Mouse (Mus musculus): ENCODE results near the gene Dtx3. TPM values are rescaled to one million over a fixed set of nuclear protein-coding genes. Genes with fewer than 3 reads are reported as not detected.
"Not testable (repeated sequence)": the region's sequence is repeated elsewhere in the genome, so short reads cannot be mapped to it uniquely, and the experiment has no call there.

Gene Dtx3
- total and polyA plus RNA-seq, 2 experiments from 2014 or later: 217 to 258 TPM

DNA sequence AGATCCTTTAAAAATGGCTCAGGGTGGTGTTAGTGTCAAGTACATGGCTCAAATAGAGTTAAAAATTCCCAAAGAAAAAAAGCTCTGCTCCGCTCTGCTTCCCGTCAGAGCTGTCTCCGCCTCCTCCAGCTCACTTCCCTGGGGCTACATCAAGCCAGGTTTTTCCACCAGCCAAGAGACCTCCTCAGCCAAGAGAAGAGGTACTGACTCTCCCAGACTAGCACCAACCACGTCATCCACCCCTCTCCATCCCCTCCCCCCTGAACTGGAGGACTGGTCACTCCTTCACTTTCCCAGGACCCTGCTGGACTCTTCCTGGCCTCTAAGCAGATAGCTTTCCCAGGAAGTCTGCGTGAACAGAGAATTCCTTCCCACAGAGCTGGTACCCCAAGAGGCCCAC is 864 bp upstream of the Dtx3 start:
- peaks cover 36% of the 10 kb centered on the region for H3K36me3 ChIP-seq (ENCODE audit: insufficient read depth, low read length)
- peak overlapping the region; percentile 73 for H3K4me2 ChIP-seq (ENCODE audit: low read depth, low read length, poor library complexity, severe bottlenecking)
- WGBS: 5% methylated on average over 5 of the region's 5 CpGs
- no peak for TF ChIP-seq CTCF (IDR thresholded peaks at IDR 0.05)
- H3K27me3 ChIP-seq (ENCODE audit: insufficient read depth, low read length): no peaks in the 10 kb centered on the region
- peak overlapping the region; percentile 92 for H3K27ac ChIP-seq (ENCODE audit: low read depth, low read length)
- H3K4me3 ChIP-seq (ENCODE audit: low read depth, low read length): peak overlapping the region; percentile 91
- peak overlapping the region; percentile 100; the same call in 1 of the 2 replicates for H3K9ac ChIP-seq (replicated peaks; ENCODE audit: low read length, poor library complexity, severe bottlenecking)
- DNase-seq (ENCODE audit: low spot score) (peak; percentile 65), ATAC-seq (ENCODE audit: low FRiP score) (peak; percentile 59)
- no peaks in the 10 kb centered on the region for H3K9me3 ChIP-seq (ENCODE audit: low read length)
- H3K4me1 ChIP-seq (ENCODE audit: insufficient read depth, low read length): peaks cover 6% of the 10 kb centered on the region; the same call in 1 of the 2 replicates

DNA sequence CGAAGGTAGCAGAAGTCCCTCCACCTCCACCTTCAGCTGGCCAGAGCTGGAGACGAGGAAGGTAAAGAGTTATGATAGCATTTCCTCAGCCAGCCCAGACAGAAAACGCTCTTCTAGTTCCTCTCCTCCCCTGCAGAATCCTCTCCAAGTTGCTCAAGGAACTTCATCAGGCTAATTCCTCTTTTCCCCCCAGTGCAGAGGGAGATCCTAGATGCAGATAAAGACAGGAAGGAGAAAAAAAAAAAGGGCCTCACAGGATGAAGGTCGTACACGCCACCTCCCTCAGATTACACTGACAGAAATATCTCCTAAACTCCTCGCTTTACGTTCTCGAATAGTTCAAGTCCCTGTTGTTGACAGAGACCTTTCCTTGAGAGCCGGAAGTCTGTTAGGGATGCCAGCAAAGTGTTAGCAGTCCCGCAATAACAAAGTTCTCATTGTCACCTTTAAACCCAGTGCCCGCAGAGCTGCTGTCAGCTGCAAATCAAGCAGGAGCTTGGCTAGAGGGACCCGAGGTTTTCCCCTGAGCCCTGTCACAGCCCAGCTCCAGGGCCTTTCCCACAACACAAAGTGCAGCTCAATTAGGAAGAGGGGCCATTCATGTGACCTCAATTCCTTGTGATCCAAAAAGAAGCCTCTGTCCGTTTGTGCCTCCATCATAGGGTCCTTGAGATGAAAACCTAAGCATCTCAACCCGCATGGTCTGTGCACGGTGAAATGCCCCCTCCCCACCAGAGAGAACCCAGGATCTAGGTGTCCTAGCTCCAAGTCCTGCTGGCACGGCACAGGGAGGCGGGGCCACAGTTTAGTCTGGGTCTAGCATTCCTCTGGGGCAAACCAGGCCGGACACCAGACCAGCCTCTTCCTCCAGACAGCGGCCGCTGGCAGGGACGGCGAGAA is 850 bp downstream of the Dtx3 start:
- Histone ChIP-seq H3K9me3 (ENCODE audit: low read length) (no peaks in the 10 kb centered on the region), H3K36me3 (ENCODE audit: insufficient read depth, low read length) (peaks cover 42% of the 10 kb centered on the region), H3K4me3 (ENCODE audit: low read depth, low read length) (peak overlapping the region; percentile 91), H3K4me2 (ENCODE audit: low read depth, low read length, poor library complexity, severe bottlenecking) (peak overlapping the region; percentile 73), H3K4me1 (ENCODE audit: insufficient read depth, low read length) (peaks cover 6% of the 10 kb centered on the region; the same call in 1 of the 2 replicates), H3K9ac (replicated peaks; ENCODE audit: low read length, poor library complexity, severe bottlenecking) (peak overlapping the region; percentile 100), H3K27me3 (ENCODE audit: insufficient read depth, low read length) (no peaks in the 10 kb centered on the region), H3K27ac (ENCODE audit: low read depth, low read length) (peak overlapping the region; percentile 92)
- DNase-seq (ENCODE audit: low spot score) (no peak), ATAC-seq (ENCODE audit: low FRiP score) (peak; percentile 29)
- 21% methylated on average over 22 of the region's 22 CpGs for WGBS
- no peak for TF ChIP-seq CTCF (IDR thresholded peaks at IDR 0.05)

DNA sequence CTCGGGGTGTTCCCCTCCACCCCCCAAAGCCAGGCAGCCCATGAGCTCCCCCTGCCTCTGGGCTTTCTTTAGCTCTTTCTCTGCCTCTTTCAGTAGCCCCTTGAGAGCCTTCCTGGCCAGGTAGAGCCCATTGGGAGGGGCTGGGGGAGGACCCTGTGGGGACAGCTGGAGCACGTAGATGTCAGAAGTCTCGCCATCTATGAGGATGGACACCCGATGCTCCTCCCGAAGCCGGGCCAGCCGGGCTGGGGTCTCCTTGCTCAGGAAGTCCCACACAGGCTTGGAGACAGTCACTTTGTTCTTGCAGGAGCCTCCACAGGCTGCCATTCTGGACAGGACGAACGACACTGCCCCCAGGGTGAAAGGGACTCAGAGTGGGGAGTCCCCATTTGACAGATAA is 2.5 kb downstream of the Dtx3 start:
- DNase-seq (ENCODE audit: low spot score) (no peak), ATAC-seq (ENCODE audit: low FRiP score) (no peak)
- no peak overlapping the region for H3K4me3 ChIP-seq (ENCODE audit: low read depth, low read length)
- no peaks in the 10 kb centered on the region for H3K27me3 ChIP-seq (ENCODE audit: insufficient read depth, low read length)
- 84% methylated on average over 8 of the region's 9 CpGs for WGBS
- no peaks in the 10 kb centered on the region for H3K9me3 ChIP-seq (ENCODE audit: low read length)
- no peak overlapping the region for H3K4me2 ChIP-seq (ENCODE audit: low read depth, low read length, poor library complexity, severe bottlenecking)
- peaks cover 29% of the 10 kb centered on the region for H3K36me3 ChIP-seq (ENCODE audit: insufficient read depth, low read length)
- no peak for TF ChIP-seq CTCF (IDR thresholded peaks at IDR 0.05)
- H3K27ac ChIP-seq (ENCODE audit: low read depth, low read length): no peak overlapping the region
- H3K4me1 ChIP-seq (ENCODE audit: insufficient read depth, low read length): peaks cover 8% of the 10 kb centered on the region
- no peak overlapping the region for H3K9ac ChIP-seq (replicated peaks; ENCODE audit: low read length, poor library complexity, severe bottlenecking)

DNA sequence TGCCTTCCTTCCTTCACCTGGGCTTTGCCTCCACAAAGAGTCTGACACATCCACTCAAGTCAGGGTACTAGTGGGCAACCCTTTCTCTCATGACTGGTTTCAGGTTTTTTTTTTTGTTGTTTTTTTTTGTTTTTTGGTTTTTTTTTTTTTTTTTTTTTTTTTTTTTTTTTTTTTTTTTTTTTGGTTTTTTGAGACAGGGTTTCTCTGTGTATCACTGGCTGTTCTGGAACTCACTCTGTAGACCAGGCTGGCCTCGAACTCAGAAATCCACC is 3.5 kb downstream of the Dtx3 start:
- not testable (repeated sequence) for H3K27ac ChIP-seq (ENCODE audit: low read depth, low read length); H3K4me1 ChIP-seq (ENCODE audit: insufficient read depth, low read length); H3K9ac ChIP-seq (replicated peaks; ENCODE audit: low read length, poor library complexity, severe bottlenecking); H3K4me3 ChIP-seq (ENCODE audit: low read depth, low read length); H3K27me3 ChIP-seq (ENCODE audit: insufficient read depth, low read length); ATAC-seq (ENCODE audit: low FRiP score); DNase-seq (ENCODE audit: low spot score); H3K4me2 ChIP-seq (ENCODE audit: low read depth, low read length, poor library complexity, severe bottlenecking); H3K9me3 ChIP-seq (ENCODE audit: low read length)
- WGBS: 83% methylated on average over 1 of the region's 1 CpGs
- H3K36me3 ChIP-seq (ENCODE audit: insufficient read depth, low read length): peaks cover 23% of the 10 kb centered on the region

DNA sequence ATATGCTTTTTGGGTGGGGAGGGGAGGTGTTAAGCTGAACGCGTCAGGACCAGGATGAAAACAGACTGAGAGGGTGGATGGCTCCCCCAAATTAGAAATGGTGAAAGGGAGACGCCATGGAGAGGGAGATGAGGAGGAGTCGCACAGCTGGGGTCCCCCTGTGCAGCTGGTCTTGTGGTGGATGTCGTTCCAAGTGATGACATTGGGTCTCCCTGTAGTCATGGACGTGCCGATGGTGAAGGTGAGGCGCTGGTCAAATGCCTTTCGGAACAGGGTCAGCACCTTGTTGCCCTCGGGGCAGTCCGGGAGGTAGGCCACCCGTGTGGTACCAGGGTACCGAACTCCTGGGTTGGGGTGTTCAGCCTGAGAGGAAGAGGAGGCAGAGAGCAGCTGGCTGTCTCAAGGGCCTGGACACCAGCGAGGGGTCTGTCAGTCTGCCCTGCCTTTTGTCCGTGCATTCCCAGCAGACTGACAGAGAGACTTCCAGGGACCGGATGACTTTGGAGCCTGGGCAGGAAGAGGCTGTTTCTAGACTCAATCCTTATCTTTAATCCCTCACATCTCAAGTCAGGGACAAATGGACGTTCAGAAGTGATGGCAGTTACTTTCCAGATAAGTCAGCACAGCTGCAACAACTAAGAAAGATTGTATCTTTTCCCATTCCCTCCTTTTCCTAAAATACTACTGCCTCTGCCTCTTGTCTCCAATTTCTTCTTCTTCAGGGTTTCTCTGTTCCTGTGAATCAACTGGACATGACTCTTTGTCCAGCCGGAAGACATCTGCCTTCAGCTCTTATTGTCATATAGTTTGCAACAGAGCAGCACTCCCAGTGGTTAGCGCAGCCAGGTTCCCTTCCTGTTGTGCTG is 4.1 kb downstream of the Dtx3 start:
- no peak overlapping the region for H3K4me3 ChIP-seq (ENCODE audit: low read depth, low read length)
- H3K4me2 ChIP-seq (ENCODE audit: low read depth, low read length, poor library complexity, severe bottlenecking): no peak overlapping the region
- H3K36me3 ChIP-seq (ENCODE audit: insufficient read depth, low read length): peaks cover 23% of the 10 kb centered on the region
- DNase-seq (ENCODE audit: low spot score) (no peak), ATAC-seq (ENCODE audit: low FRiP score) (no peak)
- WGBS: 72% methylated on average over 19 of the region's 19 CpGs
- H3K9me3 ChIP-seq (ENCODE audit: low read length): no peaks in the 10 kb centered on the region
- H3K27ac ChIP-seq (ENCODE audit: low read depth, low read length): no peak overlapping the region
- no peak for TF ChIP-seq CTCF (IDR thresholded peaks at IDR 0.05)
- peaks cover 5% of the 10 kb centered on the region; the same call in 1 of the 2 replicates for H3K4me1 ChIP-seq (ENCODE audit: insufficient read depth, low read length)
- no peak overlapping the region for H3K9ac ChIP-seq (replicated peaks; ENCODE audit: low read length, poor library complexity, severe bottlenecking)
- no peaks in the 10 kb centered on the region for H3K27me3 ChIP-seq (ENCODE audit: insufficient read depth, low read length)
